Mouse (Mus musculus) intestine, postnatal 0 days (tissue): Measurements from ENCODE around the gene Cmpk2. TPM values are rescaled to one million over a fixed set of nuclear protein-coding genes. Genes with fewer than 3 reads are reported as not detected.

Experiments
- ATAC-seq: fragments of 200-750 bp; cut with Nextera tagmentation; 2 replicates; pipeline ENCODE4 v1.8.0; 2017; ENCODE audit warnings: mild to moderate bottlenecking, moderate TSS enrichment, moderate library complexity
- H3K27ac ChIP-seq: fragments of 300-500 bp; sonication (generic); 2 replicates; pipeline ENCODE4 v1.5.1; 2014; ENCODE audit warnings: mild to moderate bottlenecking, low read depth, low read length, moderate library complexity
- H3K27me3 ChIP-seq: fragments of 300-500 bp; sonication (generic); replicated peaks from 2 replicates; pipeline ENCODE4 v1.6.1; 2014; ENCODE audit warnings: low read length, mixed read lengths; ENCODE audit not compliant: control insufficient read depth, insufficient read depth
- H3K36me3 ChIP-seq: fragments of 300-500 bp; sonication (generic); 2 replicates; pipeline ENCODE4 v1.6.1; 2014; ENCODE audit warnings: mild to moderate bottlenecking, moderate library complexity; ENCODE audit not compliant: control insufficient read depth, insufficient read depth
- H3K4me1 ChIP-seq: fragments of 300-500 bp; sonication (generic); replicated peaks from 2 replicates; pipeline ENCODE4 v1.6.1; 2014; ENCODE audit warnings: antibody characterized with exemption, low read length, mixed read lengths; ENCODE audit not compliant: control insufficient read depth, insufficient read depth
- H3K4me2 ChIP-seq: fragments of 300-500 bp; sonication (generic); replicated peaks from 2 replicates; pipeline ENCODE4 v1.6.1; 2014; ENCODE audit warnings: low read depth, mild to moderate bottlenecking, moderate library complexity
- H3K4me3 ChIP-seq: fragments of 300-500 bp; sonication (generic); 2 replicates; pipeline ENCODE4 v1.5.1; 2014; ENCODE audit warnings: low read depth, low read length
- H3K9ac ChIP-seq: fragments of 300-500 bp; sonication (generic); 2 replicates; pipeline ENCODE4 v1.6.1; 2014; ENCODE audit warnings: mild to moderate bottlenecking, low read depth, low read length
- H3K9me3 ChIP-seq: fragments of 300-500 bp; sonication (generic); 2 replicates; pipeline ENCODE4 v1.6.1; 2016; ENCODE audit warnings: mixed run types; ENCODE audit not compliant: control insufficient read depth
- CTCF ChIP-seq: sonication (generic); IDR thresholded peaks from 2 replicates; pipeline ENCODE4 v1.5.1; 2016; ENCODE audit warnings: low read depth, mild to moderate bottlenecking, control low read depth, antibody characterized with exemption, moderate library complexity
- WGBS: fragments of 180-500 bp; shearing (Covaris S2); extraction: QIAGEN DNeasy Blood & Tissue Kit; methylation state at CpG from one replicate; pipeline ENCODE4 v1.1.7; 2014; 5-methylcytosine and 5-hydroxymethylcytosine counted together
- polyA plus RNA-seq: library from polyadenylated mRNA; unstranded; fragments of >200 nt; fragmentation: Nextera tagmentation; extraction: Ambion mirVana; gene quantifications from 2 replicates; pipeline ENCODE4 v1.2.1, GENCODE M21; 2015

The Cmpk2 gene
- polyA plus RNA-seq, 1 experiment from 2014 or later, result 14.2 TPM

DNA sequence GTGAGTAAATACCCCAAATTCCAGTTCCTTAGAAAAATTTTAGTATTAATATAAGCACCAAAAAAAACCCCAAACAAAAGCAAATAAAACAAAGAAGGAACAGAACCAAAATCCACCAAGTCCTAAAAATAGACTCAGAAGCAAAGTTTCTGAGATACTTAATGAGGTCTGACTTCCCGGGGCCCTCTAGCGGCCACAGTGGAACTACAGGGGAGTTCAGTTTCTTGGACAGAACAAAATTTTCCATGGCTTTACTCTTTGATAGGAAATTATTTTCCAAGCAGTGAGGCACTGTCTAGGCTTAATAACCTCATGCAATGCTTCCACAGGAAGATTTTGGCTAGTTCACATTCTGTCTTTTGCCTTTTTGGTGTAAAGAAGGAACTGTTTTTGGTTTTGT is 24.9 kb upstream of the Cmpk2 start:
- no peaks in the 10 kb centered on the region for H3K36me3 ChIP-seq
- no peak overlapping the region for H3K9ac ChIP-seq
- H3K4me2 ChIP-seq, result no peak overlapping the region
- peak; percentile 81 for TF ChIP-seq CTCF
- H3K4me3 ChIP-seq, result no peak overlapping the region
- no peak overlapping the region for H3K27ac ChIP-seq
- no peaks in the 10 kb centered on the region for H3K4me1 ChIP-seq
- H3K27me3 ChIP-seq, result no peaks in the 10 kb centered on the region
- ATAC-seq, result no peak
- WGBS, result 0% methylated on average over 2 of the region's 2 CpGs
- H3K9me3 ChIP-seq, result no peaks in the 10 kb centered on the region

DNA sequence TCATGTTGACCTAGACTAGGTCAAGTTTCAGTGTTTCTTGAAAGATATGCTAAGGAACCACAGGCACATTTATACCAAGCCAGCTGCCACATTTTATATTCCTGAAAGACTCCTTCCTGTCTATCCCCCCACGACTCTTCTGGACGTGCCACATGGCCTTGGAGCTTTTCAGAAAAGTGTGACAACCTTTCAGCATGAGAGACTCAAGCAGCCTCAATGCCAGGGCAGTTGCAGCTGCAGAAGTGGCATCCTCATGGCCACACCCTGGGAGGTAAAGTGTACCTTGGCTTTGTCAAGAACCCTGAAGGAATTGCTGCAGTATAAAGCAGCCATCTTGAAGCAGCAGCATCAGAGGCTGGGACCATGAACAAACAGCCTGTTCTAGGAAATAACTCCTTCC is 24.5 kb upstream of the Cmpk2 start:
- Histone ChIP-seq H3K4me3 (no peak overlapping the region), H3K9me3 (no peaks in the 10 kb centered on the region), H3K9ac (no peak overlapping the region), H3K4me2 (no peak overlapping the region), H3K36me3 (no peaks in the 10 kb centered on the region), H3K4me1 (no peaks in the 10 kb centered on the region), H3K27me3 (no peaks in the 10 kb centered on the region), H3K27ac (no peak overlapping the region)
- no peak for TF ChIP-seq CTCF
- ATAC-seq, result no peak
- WGBS, result 77% methylated on average over 2 of the region's 2 CpGs

DNA sequence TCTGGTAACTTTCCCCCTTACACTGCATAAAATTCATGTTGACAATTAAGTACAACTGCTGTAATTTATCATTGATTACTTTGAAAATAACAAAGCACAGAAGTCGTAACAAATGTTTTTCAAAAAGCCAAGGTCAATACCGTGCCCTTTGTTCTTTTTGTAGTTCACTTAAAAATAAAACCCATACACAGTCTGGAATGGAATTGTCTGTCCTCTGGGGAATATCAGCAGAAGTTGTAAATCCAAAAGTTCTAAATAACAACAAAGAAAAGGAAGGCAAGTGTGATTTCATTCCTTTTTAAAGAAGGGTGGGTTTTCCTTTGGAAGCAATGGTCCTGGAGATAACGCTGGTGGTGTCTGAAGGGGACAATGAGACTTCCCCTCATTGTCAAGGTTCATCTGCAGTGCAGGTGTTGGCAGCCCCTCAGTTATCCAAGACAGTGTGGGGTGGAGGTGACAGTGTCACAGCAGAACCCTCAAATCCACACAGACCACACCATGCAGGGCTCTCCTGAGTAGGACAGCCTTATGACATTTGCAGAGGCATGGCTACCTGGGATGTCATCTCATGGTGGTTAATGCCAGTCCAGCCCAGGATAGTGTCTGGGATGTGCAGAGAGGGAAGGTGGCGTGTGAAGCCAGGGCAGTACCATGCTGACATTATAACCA is 22.5 kb upstream of the Cmpk2 start:
- Histone ChIP-seq H3K27me3 (no peaks in the 10 kb centered on the region), H3K9ac (no peak overlapping the region), H3K27ac (no peak overlapping the region), H3K36me3 (no peaks in the 10 kb centered on the region), H3K4me2 (no peak overlapping the region), H3K4me3 (no peak overlapping the region), H3K4me1 (no peaks in the 10 kb centered on the region), H3K9me3 (no peaks in the 10 kb centered on the region)
- no peak for ATAC-seq
- WGBS, result 81% methylated on average over 4 of the region's 4 CpGs
- no peak for TF ChIP-seq CTCF

DNA sequence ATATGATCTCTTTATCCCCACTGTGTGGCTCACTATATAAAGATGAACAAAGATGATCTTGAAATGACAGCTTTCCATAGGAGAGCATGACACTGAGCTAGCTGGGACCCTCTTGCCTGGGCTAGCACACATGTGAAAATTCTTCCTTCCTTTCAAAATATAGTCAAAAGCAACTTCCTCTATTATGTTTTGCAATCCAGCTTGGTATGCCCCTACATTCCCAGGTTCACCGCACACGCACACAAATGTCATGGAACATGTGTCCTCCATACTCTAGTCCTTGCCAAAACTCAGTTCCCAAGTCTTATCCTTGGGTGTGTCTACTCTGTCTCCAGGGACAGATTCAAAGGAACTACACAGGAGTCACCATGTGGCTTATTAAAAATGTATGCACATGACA is 19.5 kb upstream of the Cmpk2 start:
- Histone ChIP-seq H3K9ac (no peak overlapping the region), H3K9me3 (no peaks in the 10 kb centered on the region), H3K4me2 (no peak overlapping the region), H3K36me3 (no peaks in the 10 kb centered on the region), H3K27me3 (no peaks in the 10 kb centered on the region), H3K27ac (no peak overlapping the region), H3K4me3 (no peak overlapping the region), H3K4me1 (no peaks in the 10 kb centered on the region)
- no peak for TF ChIP-seq CTCF
- ATAC-seq, result no peak
- WGBS, result 99% methylated on average over 2 of the region's 2 CpGs

DNA sequence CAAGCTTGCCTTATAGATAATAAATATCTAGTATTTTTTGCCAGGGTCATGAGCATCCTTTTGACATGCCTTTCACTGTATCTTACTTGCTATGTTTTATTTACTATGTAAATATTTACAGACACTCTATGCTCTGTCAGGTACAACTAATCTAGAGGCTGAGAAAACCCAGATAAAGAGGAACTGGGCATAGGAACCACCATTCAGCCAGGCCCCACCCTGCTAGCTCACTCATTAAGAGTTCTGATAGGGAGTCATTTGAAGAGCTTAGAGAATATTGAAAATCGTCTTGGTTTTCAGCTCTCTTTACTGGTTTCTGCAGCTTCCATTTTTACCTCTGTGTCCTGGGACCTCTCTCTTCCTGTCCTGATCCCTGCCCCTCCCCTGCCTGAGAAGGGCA is 17.9 kb upstream of the Cmpk2 start:
- Histone ChIP-seq H3K4me1 (peaks cover 3% of the 10 kb centered on the region; the same call in 1 of the 2 replicates), H3K9ac (no peak overlapping the region), H3K27me3 (no peaks in the 10 kb centered on the region), H3K4me2 (no peak overlapping the region), H3K27ac (no peak overlapping the region), H3K36me3 (no peaks in the 10 kb centered on the region), H3K9me3 (no peaks in the 10 kb centered on the region), H3K4me3 (no peak overlapping the region)
- no peak for ATAC-seq
- TF ChIP-seq CTCF, result no peak
- 21% methylated on average over 1 of the region's 1 CpGs for WGBS

DNA sequence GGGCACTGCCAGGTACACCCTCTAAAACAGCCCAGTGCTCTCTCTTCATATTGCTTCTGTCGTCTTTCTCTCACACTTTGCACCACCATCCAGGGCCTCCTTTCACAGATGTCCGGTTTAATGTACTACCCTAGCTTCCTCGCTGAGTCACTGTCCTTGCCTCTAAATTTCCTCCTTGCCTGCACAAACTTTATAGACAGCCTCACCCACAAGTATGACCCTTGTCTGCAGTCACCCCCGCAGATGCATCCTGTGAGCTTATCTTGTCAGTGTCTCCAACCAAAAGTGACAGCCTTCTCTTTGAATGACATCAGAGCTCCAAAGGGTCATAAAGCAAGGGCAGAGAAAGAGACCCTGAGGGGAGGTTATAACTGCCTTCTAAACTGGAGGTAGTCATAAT is 16.1 kb upstream of the Cmpk2 start:
- H3K9me3 ChIP-seq, result no peaks in the 10 kb centered on the region
- H3K4me2 ChIP-seq, result no peak overlapping the region
- no peak for TF ChIP-seq CTCF
- WGBS, result 35% methylated on average over 4 of the region's 4 CpGs
- peaks cover 4% of the 10 kb centered on the region; the same call in 1 of the 2 replicates for H3K4me1 ChIP-seq
- no peaks in the 10 kb centered on the region for H3K36me3 ChIP-seq
- no peaks in the 10 kb centered on the region for H3K27me3 ChIP-seq
- no peak for ATAC-seq
- H3K4me3 ChIP-seq, result no peak overlapping the region
- H3K9ac ChIP-seq, result no peak overlapping the region
- no peak overlapping the region for H3K27ac ChIP-seq
